Mouse (Mus musculus) kidney, embryonic 15.5 days (tissue): ENCODE measurements around the gene 4930516K23Rik. TPM values are rescaled to one million over a fixed set of nuclear protein-coding genes. Genes with fewer than 3 reads are reported as not detected.

Experiments
- ATAC-seq: fragments of 200-750 bp; cut with Nextera tagmentation; replicated peaks from 2 replicates; pipeline ENCODE4 v1.8.0; 2017; ENCODE audit warnings: moderate TSS enrichment; ENCODE audit not compliant: low FRiP score
- H3K27ac ChIP-seq: fragments of 300-500 bp; sonication (generic); 2 replicates; pipeline ENCODE4 v1.5.1; 2015; ENCODE audit warnings: mild to moderate bottlenecking, inconsistent platforms
- H3K27me3 ChIP-seq: fragments of 300-500 bp; sonication (generic); 2 replicates; pipeline ENCODE4 v1.6.1; 2015; ENCODE audit warnings: inconsistent platforms
- H3K36me3 ChIP-seq: fragments of 300-500 bp; sonication (generic); 2 replicates; pipeline ENCODE4 v1.6.1; 2015; ENCODE audit warnings: inconsistent platforms
- H3K4me1 ChIP-seq: fragments of 300-500 bp; sonication (generic); 2 replicates; pipeline ENCODE4 v1.6.1; 2015; ENCODE audit warnings: inconsistent platforms
- H3K4me2 ChIP-seq: fragments of 300-500 bp; sonication (generic); 2 replicates; pipeline ENCODE4 v1.6.1; 2015; ENCODE audit warnings: moderate library complexity, mild to moderate bottlenecking, inconsistent platforms
- H3K4me3 ChIP-seq: fragments of 300-500 bp; sonication (generic); replicated peaks from 2 replicates; pipeline ENCODE4 v1.5.1; 2015; ENCODE audit warnings: mild to moderate bottlenecking, inconsistent platforms
- H3K9ac ChIP-seq: fragments of 300-500 bp; sonication (generic); 2 replicates; pipeline ENCODE4 v1.6.1; 2015; ENCODE audit warnings: mild to moderate bottlenecking, inconsistent platforms
- H3K9me3 ChIP-seq: fragments of 300-500 bp; sonication (generic); replicated peaks from 2 replicates; pipeline ENCODE4 v1.6.1; 2016; ENCODE audit warnings: inconsistent platforms
- WGBS: fragments of 180-500 bp; shearing (Covaris S2); methylation state at CpG from one replicate; pipeline ENCODE4 v1.1.7; 2015; ENCODE audit warnings: mixed read lengths; 5-methylcytosine and 5-hydroxymethylcytosine counted together
- polyA plus RNA-seq: library from polyadenylated mRNA; unstranded; fragments of >200 nt; fragmentation: Nextera tagmentation; extraction: Ambion mirVana; gene quantifications from 2 replicates; pipeline ENCODE4 v1.2.1, GENCODE M21; 2015

Gene 4930516K23Rik
- not detected in 2 replicates for polyA plus RNA-seq

DNA sequence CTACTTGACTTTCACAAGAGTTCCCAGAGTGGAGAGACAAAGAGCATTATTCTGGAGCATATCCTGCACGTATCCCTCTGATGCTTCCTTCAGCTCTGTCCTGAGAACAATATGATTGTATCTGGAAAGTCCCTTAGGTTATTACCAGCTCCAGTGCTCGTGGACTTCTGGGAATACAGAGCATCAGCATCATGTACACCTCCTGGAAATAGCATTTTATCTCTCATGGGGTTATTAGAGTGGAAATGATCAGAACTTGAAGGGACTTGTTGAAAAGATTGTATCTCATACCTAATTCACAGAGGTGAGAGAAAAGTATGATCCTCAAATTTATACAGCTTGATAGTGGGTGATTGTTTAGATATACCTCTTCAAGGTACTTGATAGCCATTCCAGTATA, at the start of gene 4930516K23Rik:
Gene 4930516K23Rik, minus strand, starts transcription at position 101 of the 400 bp plus-strand sequence.
- Histone ChIP-seq H3K4me3 (no peak within 1 kb of the TSS), H3K9me3 (no peaks in the 10 kb centered on the region), H3K4me2 (no peak within 1 kb of the TSS), H3K9ac (no peak within 1 kb of the TSS), H3K27ac (no peak within 1 kb of the TSS), H3K36me3 (no peaks in the 10 kb centered on the region), H3K27me3 (no peaks in the 10 kb centered on the region), H3K4me1 (no peaks in the 10 kb centered on the region)
- 55% methylated on average over 2 of the region's 2 CpGs for WGBS
- no peak for ATAC-seq

DNA sequence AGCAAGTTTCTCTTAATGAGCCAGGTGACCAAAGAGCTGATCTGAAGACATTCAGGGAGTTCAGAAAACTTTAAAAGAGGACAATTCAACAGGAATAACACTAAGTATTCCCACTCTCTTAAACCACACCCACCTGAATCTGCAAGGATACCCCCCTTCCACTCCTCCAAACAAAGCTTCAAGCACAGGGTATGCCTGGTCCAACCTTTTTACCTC, 43.4 kb upstream of the 4930516K23Rik start, which contains the start of gene Olfr646:
Gene Olfr646, plus strand, starts transcription at position 117 of the 216 bp plus-strand sequence.
- no peak within 1 kb of the TSS for H3K4me2 ChIP-seq
- no peaks in the 10 kb centered on the region for H3K4me1 ChIP-seq
- H3K36me3 ChIP-seq = no peaks in the 10 kb centered on the region
- no peak within 1 kb of the TSS for H3K27ac ChIP-seq
- no peaks in the 10 kb centered on the region for H3K27me3 ChIP-seq
- ATAC-seq = no peak
- H3K9ac ChIP-seq = no peak within 1 kb of the TSS
- H3K9me3 ChIP-seq = no peaks in the 10 kb centered on the region
- no peak within 1 kb of the TSS for H3K4me3 ChIP-seq

DNA sequence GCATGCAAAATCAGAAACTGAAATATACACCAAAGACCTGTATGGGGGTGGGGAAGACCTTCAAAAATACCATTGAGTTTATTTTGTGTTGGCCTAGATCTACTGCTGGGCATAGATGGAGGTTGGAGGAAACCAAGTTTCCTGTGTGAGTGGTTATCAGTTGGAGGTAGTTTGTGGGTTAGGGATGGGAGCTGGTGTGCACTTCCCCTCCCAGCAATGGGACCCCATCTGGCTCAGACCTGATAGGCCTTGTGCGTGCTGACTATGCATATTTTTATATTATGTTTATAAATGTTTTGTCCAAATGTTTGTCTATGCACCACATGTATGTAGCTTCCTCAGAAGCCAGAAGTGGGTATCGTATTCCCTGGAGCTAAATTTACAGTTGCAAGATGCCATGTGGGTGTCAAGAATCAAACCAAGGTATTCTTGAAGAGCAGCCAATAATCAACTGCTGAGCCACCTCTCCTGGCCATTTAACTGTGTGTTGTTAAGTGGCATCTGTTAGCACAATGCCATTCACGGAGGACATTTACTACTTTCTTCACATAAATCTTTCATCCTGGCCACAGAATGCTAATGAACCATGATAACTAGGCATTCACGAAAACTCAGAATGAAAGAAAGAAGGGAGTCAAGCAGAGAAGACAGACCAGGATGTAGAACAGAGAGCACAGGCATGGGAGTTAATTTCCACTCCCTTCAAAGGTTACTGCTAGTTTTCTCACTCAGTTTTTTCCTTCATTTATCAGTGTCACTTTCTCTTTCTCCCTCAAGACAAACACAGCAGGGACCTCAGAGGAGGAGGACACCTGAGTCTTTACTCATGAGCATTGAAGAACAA, 42.9 kb upstream of the 4930516K23Rik start:
- ATAC-seq = no peak
- Histone ChIP-seq H3K9me3 (no peaks in the 10 kb centered on the region), H3K27ac (no peak overlapping the region), H3K36me3 (no peaks in the 10 kb centered on the region), H3K4me2 (no peak overlapping the region), H3K4me3 (no peak overlapping the region), H3K27me3 (no peaks in the 10 kb centered on the region), H3K4me1 (no peaks in the 10 kb centered on the region), H3K9ac (no peak overlapping the region)
- 35% methylated on average over 4 of the region's 4 CpGs for WGBS

DNA sequence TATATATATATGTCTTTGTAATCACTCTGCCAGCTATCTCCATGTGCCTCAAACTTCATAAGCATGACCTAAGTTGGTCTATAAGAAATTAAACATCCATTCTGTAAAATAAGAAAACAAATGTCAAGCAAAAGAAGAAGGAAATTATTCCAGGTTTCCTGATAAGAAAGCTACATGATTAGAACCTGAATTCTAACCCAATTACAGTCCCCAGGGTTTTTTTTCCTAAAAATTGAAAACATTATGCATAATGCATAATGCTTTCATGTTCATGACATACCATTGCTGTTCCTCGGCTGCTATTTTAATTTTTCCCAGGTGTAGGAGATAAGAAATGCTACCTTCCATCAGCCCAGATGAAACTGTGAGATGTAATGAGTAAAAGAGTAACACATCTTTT, 24.1 kb upstream of the 4930516K23Rik start, which contains the start of gene Olfr645:
Gene Olfr645, minus strand, starts transcription at position 101 of the 400 bp plus-strand sequence.
- Histone ChIP-seq H3K36me3 (no peaks in the 10 kb centered on the region), H3K27me3 (no peaks in the 10 kb centered on the region), H3K9ac (no peak within 1 kb of the TSS), H3K4me3 (no peak within 1 kb of the TSS), H3K4me2 (no peak within 1 kb of the TSS), H3K4me1 (no peaks in the 10 kb centered on the region), H3K9me3 (no peaks in the 10 kb centered on the region), H3K27ac (no peak within 1 kb of the TSS)
- no peak for ATAC-seq
- WGBS = 77% methylated on average over 1 of the region's 1 CpGs

DNA sequence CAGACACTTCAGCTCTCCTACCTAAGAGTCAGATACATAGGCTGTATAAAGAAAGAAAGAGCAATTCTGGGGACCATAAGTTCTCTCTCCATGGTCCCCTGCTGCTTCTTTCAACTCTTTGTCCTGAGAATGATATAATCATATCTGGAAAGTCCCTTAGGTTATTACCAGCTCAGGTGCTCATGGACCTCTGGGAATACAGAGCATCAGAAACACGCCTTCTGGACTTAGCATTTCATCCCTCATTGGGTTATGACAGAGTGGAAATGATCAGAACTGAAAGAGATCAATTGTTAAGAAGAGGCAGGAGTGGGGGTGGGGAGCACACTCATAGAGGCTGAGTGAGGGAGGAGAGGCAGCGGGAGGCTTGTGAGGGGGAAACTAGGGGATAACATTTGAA, 10.5 kb upstream of the 4930516K23Rik start, which contains the start of gene Olfr644:
Gene Olfr644, minus strand, starts transcription at position 101 of the 400 bp plus-strand sequence.
- H3K9ac ChIP-seq = no peak within 1 kb of the TSS
- ATAC-seq = no peak
- H3K4me1 ChIP-seq = no peaks in the 10 kb centered on the region
- no peaks in the 10 kb centered on the region for H3K36me3 ChIP-seq
- H3K27me3 ChIP-seq = no peaks in the 10 kb centered on the region
- no peak within 1 kb of the TSS for H3K27ac ChIP-seq
- 81% methylated on average over 2 of the region's 2 CpGs for WGBS
- H3K9me3 ChIP-seq = no peaks in the 10 kb centered on the region
- no peak within 1 kb of the TSS for H3K4me3 ChIP-seq
- H3K4me2 ChIP-seq = no peak within 1 kb of the TSS

DNA sequence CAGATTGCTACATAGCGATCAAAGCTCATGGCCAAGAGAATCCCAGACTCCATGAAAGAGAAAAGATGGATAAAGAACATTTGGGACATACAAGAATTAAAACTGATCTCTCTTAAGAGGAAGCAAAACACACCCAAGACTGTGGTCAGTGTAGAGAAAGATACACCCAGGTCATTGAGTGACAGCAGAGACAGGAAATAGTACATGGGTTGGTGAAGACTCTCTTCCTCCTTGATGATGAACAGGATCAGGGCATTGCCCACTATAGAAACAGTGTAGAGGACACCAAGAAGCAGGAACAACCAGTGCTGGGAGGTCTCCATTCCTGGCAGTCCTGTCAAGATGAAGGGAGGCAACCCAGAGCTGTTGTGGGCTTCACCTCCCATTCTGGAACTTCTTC, 2.0 kb downstream of the 4930516K23Rik start:
- no peaks in the 10 kb centered on the region for H3K9me3 ChIP-seq
- H3K4me3 ChIP-seq = no peak overlapping the region
- H3K9ac ChIP-seq = no peak overlapping the region
- no peak overlapping the region for H3K27ac ChIP-seq
- H3K36me3 ChIP-seq = no peaks in the 10 kb centered on the region
- no peaks in the 10 kb centered on the region for H3K27me3 ChIP-seq
- H3K4me1 ChIP-seq = no peaks in the 10 kb centered on the region
- no peak overlapping the region for H3K4me2 ChIP-seq
- 94% methylated on average over 1 of the region's 1 CpGs for WGBS
- no peak for ATAC-seq

DNA sequence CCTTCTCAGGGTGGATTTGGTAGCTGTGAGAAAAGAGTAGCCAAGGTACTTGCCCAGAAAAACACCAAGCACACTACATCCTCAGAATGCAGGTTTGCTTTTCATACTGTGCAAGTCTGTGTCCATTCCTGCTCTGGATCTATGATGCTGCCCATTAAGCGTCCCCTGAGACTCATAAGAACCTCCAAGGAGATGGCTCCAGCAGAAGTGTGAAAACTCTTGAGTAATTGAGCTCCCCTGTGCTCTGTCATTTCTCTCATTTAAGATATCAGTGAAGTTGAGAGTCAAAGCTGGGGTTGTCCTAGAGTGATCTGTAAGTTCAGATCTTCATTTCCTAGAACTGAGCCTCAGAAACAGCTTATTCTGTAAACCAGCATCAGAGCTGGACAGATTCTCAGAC, 8.7 kb downstream of the 4930516K23Rik start, which contains the start of gene Olfr642:
Gene Olfr642, minus strand, starts transcription at position 101 of the 400 bp plus-strand sequence.
- H3K36me3 ChIP-seq = no peaks in the 10 kb centered on the region
- 78% methylated on average over 1 of the region's 1 CpGs for WGBS
- H3K4me3 ChIP-seq = no peak within 1 kb of the TSS
- no peaks in the 10 kb centered on the region for H3K9me3 ChIP-seq
- H3K9ac ChIP-seq = no peak within 1 kb of the TSS
- no peaks in the 10 kb centered on the region for H3K27me3 ChIP-seq
- H3K4me1 ChIP-seq = no peaks in the 10 kb centered on the region
- no peak within 1 kb of the TSS for H3K4me2 ChIP-seq
- ATAC-seq = no peak
- H3K27ac ChIP-seq = no peak within 1 kb of the TSS

DNA sequence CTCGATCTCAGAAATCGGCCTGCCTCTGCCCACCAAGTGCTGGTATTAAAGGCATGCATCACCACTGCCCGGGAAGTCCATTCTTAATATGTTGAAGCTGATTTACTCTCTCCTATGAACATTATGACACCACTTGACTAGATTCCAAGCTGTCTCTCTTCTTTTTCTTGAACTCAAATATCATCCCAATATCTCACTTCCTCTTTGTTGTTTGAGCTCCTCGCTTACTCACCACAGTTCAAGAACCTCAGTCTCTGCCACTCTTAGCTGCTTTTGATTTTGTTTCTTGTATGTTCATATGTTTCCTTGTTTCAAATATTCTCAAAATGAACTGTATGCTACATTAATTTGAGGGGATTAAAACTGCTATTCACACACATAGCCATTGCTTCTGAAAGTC, 10.5 kb downstream of the 4930516K23Rik start:
- H3K27ac ChIP-seq = no peak overlapping the region
- H3K27me3 ChIP-seq = no peaks in the 10 kb centered on the region
- no peak overlapping the region for H3K9ac ChIP-seq
- H3K9me3 ChIP-seq = no peaks in the 10 kb centered on the region
- no peak overlapping the region for H3K4me3 ChIP-seq
- ATAC-seq = no peak
- WGBS = 87% methylated on average over 4 of the region's 4 CpGs
- H3K36me3 ChIP-seq = no peaks in the 10 kb centered on the region
- H3K4me1 ChIP-seq = no peaks in the 10 kb centered on the region
- no peak overlapping the region for H3K4me2 ChIP-seq

DNA sequence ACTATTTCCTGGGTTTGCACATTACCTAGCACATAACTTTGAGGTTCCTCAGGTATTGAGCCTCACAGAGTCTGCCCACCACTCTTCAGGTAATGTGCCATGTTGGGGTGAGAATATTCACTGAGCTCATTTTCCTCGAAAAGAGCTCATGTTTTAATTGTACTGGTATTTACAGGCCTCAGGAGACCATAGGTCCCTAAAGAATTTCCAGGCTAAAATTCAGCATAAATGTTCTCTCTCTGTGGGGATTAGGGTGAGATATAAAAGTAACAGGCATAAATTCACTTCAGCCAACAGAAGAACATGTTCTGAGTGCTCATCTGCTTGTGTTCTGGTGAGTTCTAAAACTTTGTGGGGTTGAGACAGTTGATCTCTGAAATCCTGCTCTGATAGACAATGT, 26.1 kb downstream of the 4930516K23Rik start, which contains the start of gene Olfr641:
Gene Olfr641, plus strand, starts transcription at position 301 of the 400 bp plus-strand sequence.
- no peaks in the 10 kb centered on the region for H3K36me3 ChIP-seq
- no peak within 1 kb of the TSS for H3K27ac ChIP-seq
- no peak for ATAC-seq
- no peaks in the 10 kb centered on the region for H3K9me3 ChIP-seq
- WGBS = 82% methylated on average over 1 of the region's 1 CpGs
- no peaks in the 10 kb centered on the region for H3K27me3 ChIP-seq
- H3K4me1 ChIP-seq = no peaks in the 10 kb centered on the region
- H3K4me2 ChIP-seq = no peak within 1 kb of the TSS
- H3K9ac ChIP-seq = no peak within 1 kb of the TSS
- H3K4me3 ChIP-seq = no peak within 1 kb of the TSS

DNA sequence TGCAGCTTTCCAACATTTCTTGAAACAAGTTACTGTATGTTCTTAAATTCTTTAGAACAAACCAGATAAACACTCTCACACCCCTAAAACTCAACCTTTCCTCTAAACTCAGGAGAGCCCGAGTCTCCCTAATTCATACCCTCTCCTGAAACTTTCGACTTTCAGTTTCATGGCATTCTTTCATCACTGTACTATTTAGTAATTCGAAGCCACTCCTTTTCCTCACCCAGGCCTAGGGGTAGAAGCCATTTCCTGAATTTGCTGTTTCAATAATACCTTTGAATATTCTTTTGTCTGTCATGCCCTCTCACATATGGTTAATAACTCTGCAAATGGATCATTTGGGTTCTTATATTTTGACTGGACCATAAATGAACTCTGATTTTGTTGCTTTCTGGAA, 34.3 kb downstream of the 4930516K23Rik start:
- no peak for ATAC-seq
- no peak overlapping the region for H3K4me3 ChIP-seq
- 79% methylated on average over 3 of the region's 3 CpGs for WGBS

DNA sequence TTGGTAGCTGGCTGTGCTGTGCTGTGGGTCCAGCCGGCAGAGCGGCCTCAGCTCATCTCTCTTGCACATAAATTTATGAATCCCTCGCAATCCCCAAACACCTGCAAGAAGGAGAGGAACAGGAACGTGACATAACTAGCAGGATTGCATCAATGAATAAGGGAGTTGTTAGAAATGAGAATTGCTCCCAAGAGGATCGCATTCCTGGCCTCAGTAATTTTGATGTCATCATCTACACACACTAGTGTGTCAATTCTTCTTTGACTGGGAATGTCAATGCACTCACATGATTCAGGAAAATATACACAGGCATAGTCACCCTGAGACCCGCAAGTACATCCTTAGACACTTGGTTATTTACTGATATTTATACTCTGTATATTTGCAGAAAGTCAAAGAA, 35.8 kb downstream of the 4930516K23Rik start, which contains the start of gene Olfr640:
Gene Olfr640, minus strand, starts transcription at position 101 of the 400 bp plus-strand sequence.
- Histone ChIP-seq H3K4me1 (no peaks in the 10 kb centered on the region), H3K4me2 (no peak within 1 kb of the TSS), H3K36me3 (no peaks in the 10 kb centered on the region), H3K27me3 (no peaks in the 10 kb centered on the region), H3K9ac (no peak within 1 kb of the TSS), H3K4me3 (no peak within 1 kb of the TSS), H3K27ac (no peak within 1 kb of the TSS), H3K9me3 (no peaks in the 10 kb centered on the region)
- no peak for ATAC-seq
- WGBS = 78% methylated on average over 6 of the region's 6 CpGs

More for the DNA sequence above, 34.3 kb downstream of the 4930516K23Rik start:
- Histone ChIP-seq H3K9ac (no peak overlapping the region), H3K36me3 (no peaks in the 10 kb centered on the region), H3K27ac (no peak overlapping the region), H3K4me1 (no peaks in the 10 kb centered on the region), H3K4me2 (no peak overlapping the region), H3K9me3 (no peaks in the 10 kb centered on the region), H3K27me3 (no peaks in the 10 kb centered on the region)

DNA sequence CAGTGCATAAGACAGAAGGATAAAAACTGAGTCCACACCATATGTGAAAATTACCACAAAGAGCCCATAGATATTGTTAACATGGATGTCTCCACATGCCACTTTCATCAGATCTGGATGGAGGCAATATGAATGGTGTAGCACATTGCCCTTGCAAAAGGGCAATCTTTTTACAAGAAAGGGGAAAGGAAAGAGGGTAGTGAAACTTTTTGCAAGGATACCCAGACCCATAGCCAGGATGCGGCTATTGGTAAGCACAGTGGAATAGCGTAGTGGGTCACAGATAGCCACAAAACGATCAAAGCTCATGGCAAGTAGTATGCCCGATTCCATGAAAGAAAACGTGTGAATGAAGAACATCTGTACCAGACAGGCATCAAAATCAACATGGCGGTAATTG, 39.6 kb downstream of the 4930516K23Rik start:
- no peaks in the 10 kb centered on the region for H3K9me3 ChIP-seq
- no peak overlapping the region for H3K4me2 ChIP-seq
- H3K4me1 ChIP-seq = no peaks in the 10 kb centered on the region
- H3K9ac ChIP-seq = no peak overlapping the region
- H3K4me3 ChIP-seq = no peak overlapping the region
- WGBS = 94% methylated on average over 6 of the region's 6 CpGs
- H3K27ac ChIP-seq = no peak overlapping the region
- no peaks in the 10 kb centered on the region for H3K27me3 ChIP-seq
- no peak for ATAC-seq
- no peaks in the 10 kb centered on the region for H3K36me3 ChIP-seq
